Mouse (Mus musculus) kidney, adult 2 months (tissue): Measurements from ENCODE around the gene Stx2.

Experiments used
- CTCF ChIP-seq: fragments of 200-500 bp; conservative IDR thresholded peaks from 2 replicates; pipeline ENCODE4 v1.5.1; 2011; ENCODE audit warnings: low read depth, mild to moderate bottlenecking, control low read depth, low read length, moderate library complexity, mixed read lengths; ENCODE audit not compliant: insufficient read depth, insufficient read length
- POLR2A ChIP-seq: fragments of 200-500 bp; IDR thresholded peaks from one replicate; pipeline ENCODE4 v1.6.1; 2011; ENCODE audit warnings: low read depth, low read length, control low read depth

DNA sequence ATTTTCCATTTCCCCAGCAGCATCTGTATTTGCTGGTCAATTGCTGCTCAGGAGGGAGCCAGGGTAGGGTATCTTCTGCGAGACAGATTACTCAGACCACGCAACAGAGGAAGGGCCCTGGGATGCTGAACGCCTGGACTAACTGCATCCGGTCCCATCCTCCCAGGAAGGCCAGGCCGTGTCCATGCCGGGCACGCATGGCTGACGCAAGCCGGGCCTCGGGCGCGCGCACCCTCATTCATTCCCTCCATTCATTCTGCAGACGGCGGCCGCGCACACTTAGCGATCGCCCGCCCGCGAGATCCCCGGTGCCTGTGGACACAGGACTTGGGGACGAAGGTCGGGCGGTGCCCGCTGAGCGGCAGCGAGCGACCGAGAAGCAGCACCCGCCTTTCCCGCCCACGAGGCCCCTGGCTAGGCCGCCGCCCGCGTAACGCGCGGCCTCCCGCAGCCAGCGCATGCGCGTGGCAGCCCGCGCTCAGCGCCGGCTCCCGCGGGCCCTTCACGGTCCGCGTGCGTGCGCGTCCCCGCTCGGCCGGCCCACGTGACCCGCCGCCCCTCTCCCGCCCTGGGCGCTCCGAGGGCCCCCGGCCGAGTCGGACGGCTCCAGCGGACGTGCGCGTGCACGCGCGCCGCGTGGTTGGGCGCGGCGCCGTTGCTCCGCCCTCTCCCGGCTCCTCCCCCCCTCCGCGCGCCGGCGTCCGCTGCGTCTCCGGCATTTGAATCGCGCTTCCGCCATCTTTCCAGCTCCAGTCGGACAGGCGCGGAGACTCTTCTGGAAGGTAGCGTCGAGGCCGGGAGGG lies 11.3 kb upstream of the Stx2 start, which contains the start of gene Ran:
- TF ChIP-seq CTCF (no peak), POLR2A (peak; percentile 22)
